10 mouse cellular contexts compared by ENCODE assay signal in the genomic region with DNA sequence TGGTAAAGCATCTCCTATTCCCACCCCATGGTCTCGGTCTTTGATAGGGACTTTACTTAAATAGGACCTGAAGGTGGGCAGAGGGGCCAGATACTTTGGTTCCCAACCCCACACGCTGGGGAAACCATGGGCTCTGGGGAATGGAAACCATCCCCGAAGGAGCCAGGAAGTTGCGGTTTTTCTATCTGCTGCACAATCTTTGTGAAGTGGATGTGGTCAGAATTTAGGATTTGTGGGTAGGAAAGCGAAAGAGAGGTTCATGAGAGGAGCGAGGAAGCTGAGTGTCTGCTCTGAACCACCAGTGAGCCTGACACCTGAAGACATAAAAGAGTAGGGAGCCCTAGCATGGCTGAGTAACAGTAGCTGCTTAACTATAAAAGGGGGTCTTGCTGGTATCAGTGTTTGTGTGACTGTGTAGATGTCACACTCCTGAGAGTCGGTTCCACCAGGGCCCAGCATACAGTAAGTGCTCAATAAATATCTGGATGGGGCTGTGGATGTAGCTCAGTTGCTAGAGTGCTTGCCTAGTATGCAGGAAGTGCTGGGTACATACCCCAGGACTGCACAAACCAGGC. TPM values are rescaled to one million over a fixed set of nuclear protein-coding genes. Genes with fewer than 3 reads are reported as not detected.
DNase-seq lines count a peak whose midpoint lies in the region; ATAC-seq and TF ChIP-seq lines count a peak whose summit lies in the region.
"Had no signal": no experiment of that assay in that cellular context is flagged by ENCODE, and none has a peak within 500 bp of the region (broad histone marks: within the 10 kb centered on the region; RNA-seq: fewer than 3 reads in every experiment).

No protein-coding gene starts in this region.

- no peak for DNase-seq in heart, adult 2 months
- DNase-seq in heart, postnatal 25 days (ENCODE audit: low spot score) = no peak
- no peak for DNase-seq in lung, adult 18-20 months
- no peak for DNase-seq in testis, postnatal 10 days (ENCODE audit: low spot score)
- DNase-seq in midbrain, embryonic 14.5 days = no peak

- H3K27me3 ChIP-seq in heart, adult 2 months (ENCODE audit: control insufficient read depth, insufficient read depth, low read length) = no peaks in the 10 kb centered on the region
- H3K27me3 ChIP-seq in lung, embryonic 16.5 days (ENCODE audit: control insufficient read depth, insufficient read depth, low read depth, low read length) = no peaks in the 10 kb centered on the region
- H3K27me3 ChIP-seq in small intestine, adult 2 months (ENCODE audit: control insufficient read depth, insufficient read depth, low read length) = no peaks in the 10 kb centered on the region
- H3K27me3 ChIP-seq in midbrain, embryonic 14.5 days (ENCODE audit: control insufficient read depth, insufficient read depth, low read length) = no peaks in the 10 kb centered on the region

- H3K36me3 ChIP-seq in heart, adult 2 months (ENCODE audit: control insufficient read depth, insufficient read depth, low read length) = peaks cover 38% of the 10 kb centered on the region
- H3K36me3 ChIP-seq in lung, embryonic 16.5 days (ENCODE audit: control insufficient read depth, insufficient read depth, low read length) = peaks cover 31% of the 10 kb centered on the region
- peaks cover 2% of the 10 kb centered on the region for H3K36me3 ChIP-seq in small intestine, adult 2 months (ENCODE audit: control insufficient read depth, insufficient read depth, low read length)
- H3K36me3 ChIP-seq in midbrain, embryonic 14.5 days (ENCODE audit: control insufficient read depth, insufficient read depth, low read length) = peaks cover 1% of the 10 kb centered on the region; the same call in 1 of the 2 replicates

- TF ChIP-seq CTCF in heart, adult 2 months (IDR thresholded peaks at IDR 0.05) = no peak
- no peak for TF ChIP-seq CTCF in small intestine, adult 2 months (IDR thresholded peaks at IDR 0.05; ENCODE audit: extremely low read depth, insufficient read length, insufficient replicate concordance, low read depth, low read length)

- H3K4me1 ChIP-seq in heart, adult 2 months (ENCODE audit: control insufficient read depth, insufficient read depth, low read length) = peaks cover 25% of the 10 kb centered on the region
- H3K4me1 ChIP-seq in lung, embryonic 16.5 days (replicated peaks; ENCODE audit: control insufficient read depth, insufficient read depth, low read length) = peaks cover 20% of the 10 kb centered on the region
- H3K4me1 ChIP-seq in small intestine, adult 2 months (ENCODE audit: control insufficient read depth, insufficient read depth, insufficient read length, low read length) = peaks cover 10% of the 10 kb centered on the region
- peaks cover 9% of the 10 kb centered on the region for H3K4me1 ChIP-seq in midbrain, embryonic 14.5 days (ENCODE audit: control insufficient read depth, insufficient read depth, low read length)

- H3K9me3 ChIP-seq in lung, embryonic 16.5 days (ENCODE audit: control insufficient read depth, low read length) = no peaks in the 10 kb centered on the region
- H3K9me3 ChIP-seq in midbrain, embryonic 14.5 days (ENCODE audit: control insufficient read depth, low read length) = no peaks in the 10 kb centered on the region
- H3K9me3 ChIP-seq: limb, embryonic 12.5 days had no signal

- TF ChIP-seq EP300 in heart, adult 2 months (IDR thresholded peaks at IDR 0.05; ENCODE audit: insufficient read depth, low read depth, low read length) = no peak

- peak overlapping the region; percentile 12 for H3K9ac ChIP-seq in heart, adult 2 months (ENCODE audit: low read depth, low read length)
- H3K9ac ChIP-seq in lung, embryonic 16.5 days (ENCODE audit: low read length) = no peak overlapping the region
- H3K9ac ChIP-seq in midbrain, embryonic 14.5 days (replicated peaks; ENCODE audit: low read length) = no peak overlapping the region

- H3K4me3 ChIP-seq in heart, adult 2 months = no peak overlapping the region
- H3K4me3 ChIP-seq in lung, embryonic 16.5 days (ENCODE audit: low read length) = no peak overlapping the region
- no peak overlapping the region for H3K4me3 ChIP-seq in small intestine, adult 2 months (ENCODE audit: low read depth, low read length)
- H3K4me3 ChIP-seq in midbrain, embryonic 14.5 days (replicated peaks; ENCODE audit: low read depth, low read length) = no peak overlapping the region

- peak overlapping the region; percentile 81 for H3K27ac ChIP-seq in heart, adult 2 months
- peak overlapping the region; percentile 69; the same call in 1 of the 2 replicates for H3K27ac ChIP-seq in lung, embryonic 16.5 days (ENCODE audit: low read length)
- peak overlapping the region; percentile 42 for H3K27ac ChIP-seq in small intestine, adult 2 months (ENCODE audit: insufficient read depth, low read depth, low read length)
- H3K27ac ChIP-seq in midbrain, embryonic 14.5 days (replicated peaks; ENCODE audit: low read depth, low read length) = no peak overlapping the region
- H3K27ac ChIP-seq: limb, embryonic 12.5 days had no signal

- intact Hi-C loops in heart, adult 2 months (cut with DNase I) = loop anchor here (10.0 kb wide), 1 partner anchor 335 kb away; the partner anchor contains the start of gene Ccdc9
- intact Hi-C loops in heart, postnatal 25 days (cut with DNase I) = loop anchor here (10.0 kb wide), 1 partner anchor 325 kb away; the partner anchor contains the start of gene Inafm1

- no peak overlapping the region; the same call in 1 of the 2 replicates for H3K4me2 ChIP-seq in lung, embryonic 16.5 days (ENCODE audit: low read depth, low read length)
- H3K4me2 ChIP-seq in midbrain, embryonic 14.5 days (ENCODE audit: low read length) = no peak overlapping the region

- TF ChIP-seq POLR2A in heart, adult 2 months (IDR thresholded peaks at IDR 0.05; ENCODE audit: insufficient read depth, low read depth, low read length) = no peak
- TF ChIP-seq POLR2A in small intestine, adult 2 months (IDR thresholded peaks at IDR 0.05; ENCODE audit: low read depth, low read length) = no peak

- no peaks in the 10 kb centered on the region; the same call in 1 of the 2 replicates for H3K79me2 ChIP-seq in heart, adult 2 months (replicated peaks; ENCODE audit: control insufficient read depth, insufficient read depth, low read length)

- no peak for ATAC-seq in lung, embryonic 16.5 days (ENCODE audit: low read depth)
- ATAC-seq in granulocyte monocyte progenitor cell, adult 5-6 weeks (replicated peaks; ENCODE audit: poor library complexity, severe bottlenecking) = peak; percentile 45
- no peak for ATAC-seq in midbrain, embryonic 14.5 days (ENCODE audit: low FRiP score, low TSS enrichment)
- ATAC-seq: midbrain, embryonic 16.5 days had no signal

- WGBS in heart, adult 2 months = 49% methylated on average over 7 of the region's 7 CpGs
- 74% methylated on average over 7 of the region's 7 CpGs for WGBS in lung, embryonic 16.5 days
- WGBS in small intestine, adult 2 months = 65% methylated on average over 7 of the region's 7 CpGs
- 87% methylated on average over 7 of the region's 7 CpGs for WGBS in midbrain, embryonic 14.5 days

RNA-seq across cellular contexts. Expression of gene Nop53, which starts 3.4 kb away (rescaled TPM):
- 100 to 1,000 TPM; 117 to 143 TPM for total RNA-seq in heart, adult 2 months (2021)
- 56.3 and 60.0 TPM in 2 replicates for polyA plus RNA-seq in heart, adult 2 months (2012; rRNA removed)
- 100 to 1,000 TPM; 123 to 127 TPM for total RNA-seq in heart, postnatal 25 days (2021)
- polyA plus RNA-seq in lung, embryonic 16.5 days (2015; fragmentation: Nextera tagmentation; extraction: Ambion mirVana) = 185 and 189 TPM in 2 replicates
- total RNA-seq in granulocyte monocyte progenitor cell, adult 5-6 weeks (2014; fragmentation: Nextera tagmentation) = 70.6 and 105 TPM in 2 replicates
- 186 and 221 TPM in 2 replicates for total RNA-seq in granulocyte monocyte progenitor cell, adult 5-6 weeks (2017)
- polyA plus RNA-seq in small intestine, adult 2 months (2012; rRNA removed) = 56.8 and 120 TPM in 2 replicates
- 135 and 136 TPM in 2 replicates for polyA plus RNA-seq in midbrain, embryonic 14.5 days (2014; fragmentation: Nextera tagmentation; extraction: Ambion mirVana)

RNA-seq across cellular contexts. Expression of gene Ehd2, which starts 18.1 kb away (rescaled TPM):
- 10 to 100 TPM; 76.8 to 91.3 TPM for total RNA-seq in heart, adult 2 months (2021)
- polyA plus RNA-seq in heart, adult 2 months (2012; rRNA removed) = 81.9 and 100 TPM in 2 replicates
- total RNA-seq in heart, postnatal 25 days (2021) = 100 to 1,000 TPM; 112 to 129 TPM
- 95.0 and 109 TPM in 2 replicates for polyA plus RNA-seq in lung, embryonic 16.5 days (2015; fragmentation: Nextera tagmentation; extraction: Ambion mirVana)
- not detected in 2 replicates for total RNA-seq in granulocyte monocyte progenitor cell, adult 5-6 weeks (2014; fragmentation: Nextera tagmentation)
- 0.13 TPM in 1 of 2 replicates, not detected in the other for total RNA-seq in granulocyte monocyte progenitor cell, adult 5-6 weeks (2017)
- 11.9 and 14.5 TPM in 2 replicates for polyA plus RNA-seq in small intestine, adult 2 months (2012; rRNA removed)
- 3.1 and 3.9 TPM in 2 replicates for polyA plus RNA-seq in midbrain, embryonic 14.5 days (2014; fragmentation: Nextera tagmentation; extraction: Ambion mirVana)

RNA-seq across cellular contexts. Expression of gene Selenow, which starts 27.1 kb away (rescaled TPM):
- total RNA-seq in heart, adult 2 months (2021) = 100 to 1,000 TPM; 170 to 195 TPM
- polyA plus RNA-seq in heart, adult 2 months (2012; rRNA removed) = 312 and 325 TPM in 2 replicates
- total RNA-seq in heart, postnatal 25 days (2021) = 100 to 1,000 TPM; 148 to 155 TPM
- polyA plus RNA-seq in lung, embryonic 16.5 days (2015; fragmentation: Nextera tagmentation; extraction: Ambion mirVana) = 755 and 791 TPM in 2 replicates
- 96.6 and 124 TPM in 2 replicates for total RNA-seq in granulocyte monocyte progenitor cell, adult 5-6 weeks (2014; fragmentation: Nextera tagmentation)
- total RNA-seq in granulocyte monocyte progenitor cell, adult 5-6 weeks (2017) = 28.8 and 30.2 TPM in 2 replicates
- polyA plus RNA-seq in small intestine, adult 2 months (2012; rRNA removed) = 160 and 311 TPM in 2 replicates
- polyA plus RNA-seq in midbrain, embryonic 14.5 days (2014; fragmentation: Nextera tagmentation; extraction: Ambion mirVana) = 1,539 and 1,832 TPM in 2 replicates
